Mouse (Mus musculus): Measurements from ENCODE around the gene Gramd1b.

Gene Gramd1b

GRCm38 (mm10) chr9:40299323-40299722, 231.9 kb downstream of the Gramd1b start:
- DNase-seq, result no peak

- DNase-seq, result no peak
Observed at GRCm38 (mm10) chr9:40297969-40298368, 233.2 kb downstream of the Gramd1b start.

- no peak for DNase-seq
Observed at GRCm38 (mm10) chr9:40296251-40296650, 234.9 kb downstream of the Gramd1b start.

GRCm38 (mm10) chr9:40294866-40295265, 236.3 kb downstream of the Gramd1b start:
- no peak for DNase-seq

- DNase-seq, result no peak
Observed at GRCm38 (mm10) chr9:40294210-40294609, 237.0 kb downstream of the Gramd1b start.

GRCm38 (mm10) chr9:40293740-40294139, 237.4 kb downstream of the Gramd1b start:
- DNase-seq, result no peak

GRCm38 (mm10) chr9:40293286-40293685, 237.9 kb downstream of the Gramd1b start:
- DNase-seq, result no peak

GRCm38 (mm10) chr9:40292475-40292874, 238.7 kb downstream of the Gramd1b start:
- no peak for DNase-seq

GRCm38 (mm10) chr9:40282968-40283367, 248.2 kb downstream of the Gramd1b start:
- no peak for DNase-seq

- DNase-seq, result no peak
Observed at GRCm38 (mm10) chr9:40279438-40279837, 251.7 kb downstream of the Gramd1b start.

GRCm38 (mm10) chr9:40277671-40278070, 253.5 kb downstream of the Gramd1b start:
- DNase-seq, result no peak

- DNase-seq, result peak; percentile 68
Observed at GRCm38 (mm10) chr9:40275904-40276303, 255.3 kb downstream of the Gramd1b start.

- DNase-seq, result no peak
Observed at GRCm38 (mm10) chr9:40272822-40273221, 258.4 kb downstream of the Gramd1b start.

- DNase-seq, result no peak
Observed at GRCm38 (mm10) chr9:40271075-40271474, 260.1 kb downstream of the Gramd1b start.

GRCm38 (mm10) chr9:40269880-40270279, 261.3 kb downstream of the Gramd1b start:
- DNase-seq, result peak; percentile 8

GRCm38 (mm10) chr9:40269103-40269861, 261.9 kb downstream of the Gramd1b start, which contains the start of gene Scn3b:
Gene Scn3b, plus strand, starts transcription at chr9:40269217.
- peak; percentile 92 for DNase-seq

GRCm38 (mm10) chr9:40268748-40269102, 262.5 kb downstream of the Gramd1b start:
- DNase-seq, result no peak

- DNase-seq, result no peak
Observed at GRCm38 (mm10) chr9:40268040-40268747, 263.0 kb downstream of the Gramd1b start.

- DNase-seq, result no peak
Observed at GRCm38 (mm10) chr9:40263874-40264273, 267.3 kb downstream of the Gramd1b start.

- no peak for DNase-seq
Observed at GRCm38 (mm10) chr9:40252459-40252858, 278.7 kb downstream of the Gramd1b start.

GRCm38 (mm10) chr9:40249106-40249505, 282.1 kb downstream of the Gramd1b start:
- DNase-seq, result no peak

GRCm38 (mm10) chr9:40246702-40247101, 284.5 kb downstream of the Gramd1b start:
- DNase-seq, result no peak

- no peak for DNase-seq
Observed at GRCm38 (mm10) chr9:40245974-40246665, 285.1 kb downstream of the Gramd1b start.

GRCm38 (mm10) chr9:40245466-40245865, 285.7 kb downstream of the Gramd1b start:
- DNase-seq, result no peak
